Mouse (Mus musculus): Measurements from ENCODE around the gene Abcg4. TPM values are rescaled to one million over a fixed set of nuclear protein-coding genes. Genes with fewer than 3 reads are reported as not detected.

Abcg4 gene
- polyA plus RNA-seq, 1 experiment from 2014 or later = 21.8 TPM

- no peak for ATAC-seq
- WGBS = 78% methylated on average over 4 of the region's 4 CpGs
- H3K36me3 ChIP-seq (ENCODE audit: control insufficient read depth, insufficient read depth) = no peaks in the 10 kb centered on the region
- peaks cover 24% of the 10 kb centered on the region for H3K4me1 ChIP-seq (replicated peaks; ENCODE audit: control insufficient read depth, insufficient read depth, low read length)
- H3K27me3 ChIP-seq (replicated peaks; ENCODE audit: control insufficient read depth, insufficient read depth, low read length) = no peaks in the 10 kb centered on the region
- no peak overlapping the region for H3K4me3 ChIP-seq (replicated peaks; ENCODE audit: low read length)
- H3K9me3 ChIP-seq (ENCODE audit: control insufficient read depth, low read length) = no peaks in the 10 kb centered on the region
- H3K4me2 ChIP-seq (ENCODE audit: low read length) = no peak overlapping the region
- no peak overlapping the region for H3K27ac ChIP-seq (ENCODE audit: low read length)
- H3K9ac ChIP-seq (replicated peaks; ENCODE audit: low read depth, low read length) = no peak overlapping the region
Measured at GRCm38 (mm10) chr9:44236601-44237000, 51.8 kb downstream of the Abcg4 start.

- ATAC-seq = no peak
Measured at GRCm38 (mm10) chr9:44234479-44235427, 53.7 kb downstream of the Abcg4 start.

GRCm38 (mm10) chr9:44233802-44234478 is 54.5 kb downstream of the Abcg4 start, which contains the start of gene Cbl:
Gene Cbl, minus strand, starts transcription at chr9:44234049.
- peak within 1 kb of the TSS; percentile 88 for H3K4me2 ChIP-seq (ENCODE audit: low read length)
- H3K4me1 ChIP-seq (replicated peaks; ENCODE audit: control insufficient read depth, insufficient read depth, low read length) = peaks cover 27% of the 10 kb centered on the region
- H3K9ac ChIP-seq (replicated peaks; ENCODE audit: low read depth, low read length) = peak within 1 kb of the TSS; percentile 78
- peak within 1 kb of the TSS; percentile 95 for H3K27ac ChIP-seq (ENCODE audit: low read length)
- H3K9me3 ChIP-seq (ENCODE audit: control insufficient read depth, low read length) = no peaks in the 10 kb centered on the region
- peak; percentile 95 for ATAC-seq
- H3K4me3 ChIP-seq (replicated peaks; ENCODE audit: low read length) = peak within 1 kb of the TSS; percentile 61
- no peaks in the 10 kb centered on the region for H3K36me3 ChIP-seq (ENCODE audit: control insufficient read depth, insufficient read depth)
- no peaks in the 10 kb centered on the region for H3K27me3 ChIP-seq (replicated peaks; ENCODE audit: control insufficient read depth, insufficient read depth, low read length)
- under 1% methylated on average over 52 of the region's 76 CpGs for WGBS

More at GRCm38 (mm10) chr9:44234479-44235427, 53.7 kb downstream of the Abcg4 start:
- H3K4me2 ChIP-seq (ENCODE audit: low read length) = peak overlapping the region; percentile 52
- H3K36me3 ChIP-seq (ENCODE audit: control insufficient read depth, insufficient read depth) = no peaks in the 10 kb centered on the region
- 26% methylated on average over 19 of the region's 19 CpGs for WGBS
- H3K27me3 ChIP-seq (replicated peaks; ENCODE audit: control insufficient read depth, insufficient read depth, low read length) = no peaks in the 10 kb centered on the region
- H3K9ac ChIP-seq (replicated peaks; ENCODE audit: low read depth, low read length) = peak overlapping the region; percentile 32
- peak overlapping the region; percentile 28; the same call in 1 of the 2 replicates for H3K27ac ChIP-seq (ENCODE audit: low read length)
- H3K9me3 ChIP-seq (ENCODE audit: control insufficient read depth, low read length) = no peaks in the 10 kb centered on the region
- H3K4me3 ChIP-seq (replicated peaks; ENCODE audit: low read length) = peak overlapping the region; percentile 61
- peaks cover 30% of the 10 kb centered on the region for H3K4me1 ChIP-seq (replicated peaks; ENCODE audit: control insufficient read depth, insufficient read depth, low read length)

GRCm38 (mm10) chr9:44233021-44233801 is 55.2 kb downstream of the Abcg4 start:
- no peaks in the 10 kb centered on the region for H3K27me3 ChIP-seq (replicated peaks; ENCODE audit: control insufficient read depth, insufficient read depth, low read length)
- WGBS = under 1% methylated on average over 40 of the region's 40 CpGs
- H3K4me1 ChIP-seq (replicated peaks; ENCODE audit: control insufficient read depth, insufficient read depth, low read length) = peaks cover 27% of the 10 kb centered on the region
- ATAC-seq = peak; percentile 74
- H3K27ac ChIP-seq (ENCODE audit: low read length) = peak overlapping the region; percentile 95
- H3K9ac ChIP-seq (replicated peaks; ENCODE audit: low read depth, low read length) = peak overlapping the region; percentile 78
- no peaks in the 10 kb centered on the region for H3K9me3 ChIP-seq (ENCODE audit: control insufficient read depth, low read length)
- H3K4me2 ChIP-seq (ENCODE audit: low read length) = peak overlapping the region; percentile 88
- no peaks in the 10 kb centered on the region for H3K36me3 ChIP-seq (ENCODE audit: control insufficient read depth, insufficient read depth)
- H3K4me3 ChIP-seq (replicated peaks; ENCODE audit: low read length) = peak overlapping the region; percentile 61

GRCm38 (mm10) chr9:44231609-44232008 is 56.8 kb downstream of the Abcg4 start:
- H3K9me3 ChIP-seq (ENCODE audit: control insufficient read depth, low read length) = no peaks in the 10 kb centered on the region
- H3K36me3 ChIP-seq (ENCODE audit: control insufficient read depth, insufficient read depth) = no peaks in the 10 kb centered on the region
- ATAC-seq = no peak
- H3K4me3 ChIP-seq (replicated peaks; ENCODE audit: low read length) = no peak overlapping the region
- H3K27me3 ChIP-seq (replicated peaks; ENCODE audit: control insufficient read depth, insufficient read depth, low read length) = no peaks in the 10 kb centered on the region
- no peak overlapping the region for H3K9ac ChIP-seq (replicated peaks; ENCODE audit: low read depth, low read length)
- peaks cover 27% of the 10 kb centered on the region for H3K4me1 ChIP-seq (replicated peaks; ENCODE audit: control insufficient read depth, insufficient read depth, low read length)
- H3K4me2 ChIP-seq (ENCODE audit: low read length) = peak overlapping the region; percentile 88
- H3K27ac ChIP-seq (ENCODE audit: low read length) = no peak overlapping the region

- Histone ChIP-seq H3K27ac (ENCODE audit: low read length) (no peak overlapping the region), H3K4me1 (replicated peaks; ENCODE audit: control insufficient read depth, insufficient read depth, low read length) (peaks cover 3% of the 10 kb centered on the region), H3K9me3 (ENCODE audit: control insufficient read depth, low read length) (no peaks in the 10 kb centered on the region), H3K27me3 (replicated peaks; ENCODE audit: control insufficient read depth, insufficient read depth, low read length) (no peaks in the 10 kb centered on the region), H3K36me3 (ENCODE audit: control insufficient read depth, insufficient read depth) (no peaks in the 10 kb centered on the region), H3K4me3 (replicated peaks; ENCODE audit: low read length) (no peak overlapping the region), H3K4me2 (ENCODE audit: low read length) (no peak overlapping the region), H3K9ac (replicated peaks; ENCODE audit: low read depth, low read length) (no peak overlapping the region)
- no peak for ATAC-seq
- WGBS = 48% methylated on average over 6 of the region's 6 CpGs
Measured at GRCm38 (mm10) chr9:44225993-44226392, 62.4 kb downstream of the Abcg4 start.

Small RNAs within 50 kb of the gene (microRNA-seq; reads per million reads assigned to microRNA genes)
- gene Gm44335 = not detected

Other genes with a start within 250 kb of the Abcg4 start
- 4.7 and 5.4 TPM in 2 replicates for gene Thy1, start 245.2 kb downstream of the Abcg4 start, polyA plus RNA-seq (2015; fragmentation: Nextera tagmentation; extraction: Ambion mirVana)
- gene Usp2, start 221.6 kb downstream of the Abcg4 start, polyA plus RNA-seq (2015; fragmentation: Nextera tagmentation; extraction: Ambion mirVana) = 13.6 and 13.7 TPM in 2 replicates
- gene Mfrp, start 186.9 kb downstream of the Abcg4 start, polyA plus RNA-seq (2015; fragmentation: Nextera tagmentation; extraction: Ambion mirVana) = 0.12 TPM in 1 of 2 replicates, not detected in the other
- gene C1qtnf5, start 181.4 kb downstream of the Abcg4 start, polyA plus RNA-seq (2015; fragmentation: Nextera tagmentation; extraction: Ambion mirVana) = 2.3 and 2.7 TPM in 2 replicates
- gene Gm49380, start 175.1 kb downstream of the Abcg4 start, polyA plus RNA-seq (2015; fragmentation: Nextera tagmentation; extraction: Ambion mirVana) = 0.15 and 0.16 TPM in 2 replicates
- 33.4 and 43.2 TPM in 2 replicates for gene Rnf26, start 175.1 kb downstream of the Abcg4 start, polyA plus RNA-seq (2015; fragmentation: Nextera tagmentation; extraction: Ambion mirVana)
- 12.9 and 15.0 TPM in 2 replicates for gene Mcam, start 154.1 kb downstream of the Abcg4 start, polyA plus RNA-seq (2015; fragmentation: Nextera tagmentation; extraction: Ambion mirVana)
- gene Cbl, start 54.6 kb downstream of the Abcg4 start, polyA plus RNA-seq (2015; fragmentation: Nextera tagmentation; extraction: Ambion mirVana) = 26.3 and 27.1 TPM in 2 replicates
- gene Ccdc153, start 47.9 kb downstream of the Abcg4 start, polyA plus RNA-seq (2015; fragmentation: Nextera tagmentation; extraction: Ambion mirVana) = 0.48 TPM in 1 of 2 replicates, not detected in the other
- 0.53 and 0.73 TPM in 2 replicates for gene Pdzd3, start 37.1 kb downstream of the Abcg4 start, polyA plus RNA-seq (2015; fragmentation: Nextera tagmentation; extraction: Ambion mirVana)
- 4.3 and 5.2 TPM in 2 replicates for gene Nlrx1, start 20.0 kb downstream of the Abcg4 start, polyA plus RNA-seq (2015; fragmentation: Nextera tagmentation; extraction: Ambion mirVana)
- gene Hinfp, start 17.1 kb upstream of the Abcg4 start, polyA plus RNA-seq (2015; fragmentation: Nextera tagmentation; extraction: Ambion mirVana) = 34.1 and 35.6 TPM in 2 replicates
- gene C2cd2l, start 31.7 kb upstream of the Abcg4 start, polyA plus RNA-seq (2015; fragmentation: Nextera tagmentation; extraction: Ambion mirVana) = 29.0 and 31.4 TPM in 2 replicates
- gene Dpagt1, start 37.4 kb upstream of the Abcg4 start, polyA plus RNA-seq (2015; fragmentation: Nextera tagmentation; extraction: Ambion mirVana) = 35.2 and 35.7 TPM in 2 replicates
- 182 and 199 TPM in 2 replicates for gene H2afx, start 46.1 kb upstream of the Abcg4 start, polyA plus RNA-seq (2015; fragmentation: Nextera tagmentation; extraction: Ambion mirVana)
- 64.3 and 64.7 TPM in 2 replicates for gene Hmbs, start 55.6 kb upstream of the Abcg4 start, polyA plus RNA-seq (2015; fragmentation: Nextera tagmentation; extraction: Ambion mirVana)
- gene Vps11, start 73.1 kb upstream of the Abcg4 start, polyA plus RNA-seq (2015; fragmentation: Nextera tagmentation; extraction: Ambion mirVana) = 46.5 and 47.0 TPM in 2 replicates
- 26.3 and 27.2 TPM in 2 replicates for gene Hyou1, start 90.9 kb upstream of the Abcg4 start, polyA plus RNA-seq (2015; fragmentation: Nextera tagmentation; extraction: Ambion mirVana)
- gene Slc37a4, start 108.2 kb upstream of the Abcg4 start, polyA plus RNA-seq (2015; fragmentation: Nextera tagmentation; extraction: Ambion mirVana) = 38.4 and 41.6 TPM in 2 replicates
- gene Rps25, start 118.5 kb upstream of the Abcg4 start, polyA plus RNA-seq (2015; fragmentation: Nextera tagmentation; extraction: Ambion mirVana) = 901 and 949 TPM in 2 replicates
- 322 and 334 TPM in 2 replicates for gene Trappc4, start 119.0 kb upstream of the Abcg4 start, polyA plus RNA-seq (2015; fragmentation: Nextera tagmentation; extraction: Ambion mirVana)
- gene Ccdc84, start 130.0 kb upstream of the Abcg4 start, polyA plus RNA-seq (2015; fragmentation: Nextera tagmentation; extraction: Ambion mirVana) = 36.8 and 41.1 TPM in 2 replicates
- not detected in 2 replicates for gene Foxr1, start 152.5 kb upstream of the Abcg4 start, polyA plus RNA-seq (2015; fragmentation: Nextera tagmentation; extraction: Ambion mirVana)
- not detected in 2 replicates for gene Upk2, start 166.4 kb upstream of the Abcg4 start, polyA plus RNA-seq (2015; fragmentation: Nextera tagmentation; extraction: Ambion mirVana)
- gene Bcl9l, start 194.2 kb upstream of the Abcg4 start, polyA plus RNA-seq (2015; fragmentation: Nextera tagmentation; extraction: Ambion mirVana) = 13.8 and 15.0 TPM in 2 replicates